Mouse (Mus musculus) v-Abl transformed pro-B cells (cell line): ENCODE data around the gene Gm20538.

Experiments
- in situ Hi-C, 2 experiments: fragments of 400-800 bp; cut with MboI; formaldehyde crosslinking; loops; one replicate each; pipeline ENCODE4 v1.15.1; 2025; ENCODE audit not compliant: unreplicated experiment in 2 of 2

Gene Gm20538

DNA sequence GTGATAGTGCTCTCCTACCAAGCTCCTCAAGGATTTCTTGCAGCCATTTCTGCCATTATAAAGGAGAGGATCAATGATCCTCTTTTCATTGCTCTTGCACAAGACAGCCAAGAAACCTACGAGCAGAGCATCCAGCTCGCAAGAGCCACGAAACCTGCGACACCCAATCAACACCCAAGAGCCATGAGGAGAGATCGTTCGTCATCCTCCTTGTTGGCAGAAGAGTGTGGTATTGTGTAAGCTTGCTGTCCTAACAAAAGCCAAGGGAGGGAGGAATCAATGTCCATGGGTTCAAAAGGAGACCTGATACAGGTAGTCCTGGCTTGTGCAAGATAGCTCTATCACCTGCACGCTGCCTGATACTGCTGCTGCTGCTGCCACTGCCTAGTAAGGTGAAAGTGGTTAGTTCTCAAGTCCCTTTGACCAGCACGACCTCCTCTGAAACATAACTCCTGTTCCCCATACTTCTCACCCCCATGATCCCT, 9.9 kb downstream of the Gm20538 start:
- in situ Hi-C loops: loop anchor here (5.0 to 10.0 kb wide), 2 partner anchors 68 to 180 kb away; no protein-coding TSS in a partner anchor

DNA sequence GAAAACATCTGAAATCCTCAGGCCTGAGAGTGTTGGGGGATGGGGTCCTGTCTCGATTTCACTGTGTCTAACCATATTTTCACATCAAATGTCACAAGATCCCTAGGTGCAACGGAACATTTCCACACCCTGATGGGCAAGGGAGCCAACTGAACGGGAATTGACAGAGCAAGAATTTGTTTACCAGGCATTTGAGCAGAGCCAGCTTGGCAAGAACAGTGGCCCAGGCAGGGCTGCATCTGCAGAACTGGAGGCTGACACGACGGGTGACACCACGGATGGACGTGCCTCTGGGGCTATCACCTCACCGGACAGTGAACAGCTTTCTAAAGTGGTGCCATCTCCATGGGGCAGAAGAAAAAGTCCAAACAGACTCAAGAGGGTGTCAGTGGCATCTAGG, 15.2 kb downstream of the Gm20538 start:
- in situ Hi-C loops: no loop called here

DNA sequence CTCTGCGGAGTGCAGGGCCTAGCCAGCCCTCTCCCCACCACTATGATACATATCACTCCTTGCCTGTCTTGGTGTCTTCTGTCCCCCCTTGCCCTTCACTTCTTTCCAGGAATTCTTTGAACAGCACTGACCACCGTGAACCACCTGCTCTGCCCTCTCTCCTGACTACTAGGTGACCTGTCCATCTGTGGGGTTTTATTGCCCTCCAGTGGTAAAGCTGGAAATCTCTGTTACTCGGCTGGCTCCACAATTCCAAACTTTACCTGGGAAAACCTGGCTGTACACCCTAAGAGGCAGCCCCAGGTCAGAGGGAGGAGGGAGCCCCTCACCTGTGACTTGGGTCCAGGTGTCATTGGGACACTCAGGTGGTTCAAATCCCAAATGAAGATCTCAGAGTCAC, 17.3 kb downstream of the Gm20538 start:
- in situ Hi-C loops: no loop called here

DNA sequence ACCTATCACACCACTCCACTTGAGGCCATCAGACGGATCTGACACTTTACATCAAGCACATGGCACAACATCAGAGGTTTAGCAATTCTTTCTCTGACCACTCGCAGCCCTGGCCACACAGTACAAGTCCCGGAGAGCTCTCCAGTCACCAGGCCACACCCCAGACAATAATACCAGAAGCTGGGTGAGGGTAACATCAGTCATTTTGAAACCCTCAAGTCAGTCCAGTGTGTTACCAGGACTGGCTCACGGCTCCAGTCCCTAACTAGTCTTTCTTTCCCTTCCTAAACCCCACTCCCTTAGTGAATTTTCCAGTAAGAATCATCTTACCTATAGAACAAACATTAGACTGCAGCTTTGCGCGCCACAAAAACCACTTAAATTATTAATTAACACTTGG, 22.6 kb downstream of the Gm20538 start:
- in situ Hi-C loops: no loop called here

DNA sequence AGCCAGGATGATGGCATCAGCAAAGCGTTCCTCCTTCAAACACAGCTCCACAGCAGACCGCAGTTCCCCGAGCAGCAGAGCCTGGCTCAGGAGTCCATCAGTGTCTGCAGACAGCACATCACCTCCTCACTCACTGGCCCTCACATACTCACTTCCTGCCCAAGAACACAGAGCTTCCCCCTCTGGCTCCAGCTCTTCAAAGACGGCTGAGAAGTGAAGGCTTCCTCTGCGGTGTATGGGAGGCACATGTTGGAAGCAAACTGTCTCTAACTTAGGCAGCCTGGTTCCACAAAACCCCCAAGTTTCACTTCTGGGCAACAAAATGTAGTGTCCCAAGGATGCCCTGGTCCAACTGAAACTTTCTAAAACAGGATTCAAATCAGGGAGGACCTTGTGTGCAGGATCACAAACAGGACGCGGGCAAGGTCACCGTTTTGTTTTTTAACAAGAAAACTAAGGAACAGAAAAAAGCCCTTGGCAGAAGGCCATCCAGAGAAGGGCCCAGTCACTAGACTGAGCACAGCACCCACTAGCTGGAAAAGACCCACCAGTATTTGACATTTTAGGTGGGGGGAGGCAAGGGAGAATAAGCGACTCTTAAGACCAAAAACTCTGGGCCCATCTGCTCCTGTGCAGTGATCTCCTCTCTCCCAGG, 27.0 kb downstream of the Gm20538 start:
- in situ Hi-C loops: no loop called here

DNA sequence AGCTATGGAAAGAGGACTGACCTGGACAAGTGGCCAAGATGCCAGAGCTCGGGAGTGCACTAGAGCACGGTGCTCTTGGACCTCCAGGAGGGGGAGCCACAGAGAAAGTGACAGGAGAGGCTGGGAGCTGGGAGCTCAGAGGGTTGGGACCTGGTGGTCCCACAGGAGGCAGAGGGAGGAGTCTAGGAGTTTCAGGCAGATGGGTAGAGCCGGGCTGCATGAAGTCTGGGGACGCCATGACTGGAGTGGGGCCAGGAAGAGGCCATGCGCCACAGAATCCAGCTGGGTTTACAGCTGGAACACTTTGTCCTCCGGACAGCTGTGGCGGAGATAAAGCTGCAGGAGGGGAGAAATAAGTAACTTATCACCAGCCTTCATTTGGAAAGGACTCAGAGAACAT, 33.5 kb downstream of the Gm20538 start:
- in situ Hi-C loops: no loop called here

DNA sequence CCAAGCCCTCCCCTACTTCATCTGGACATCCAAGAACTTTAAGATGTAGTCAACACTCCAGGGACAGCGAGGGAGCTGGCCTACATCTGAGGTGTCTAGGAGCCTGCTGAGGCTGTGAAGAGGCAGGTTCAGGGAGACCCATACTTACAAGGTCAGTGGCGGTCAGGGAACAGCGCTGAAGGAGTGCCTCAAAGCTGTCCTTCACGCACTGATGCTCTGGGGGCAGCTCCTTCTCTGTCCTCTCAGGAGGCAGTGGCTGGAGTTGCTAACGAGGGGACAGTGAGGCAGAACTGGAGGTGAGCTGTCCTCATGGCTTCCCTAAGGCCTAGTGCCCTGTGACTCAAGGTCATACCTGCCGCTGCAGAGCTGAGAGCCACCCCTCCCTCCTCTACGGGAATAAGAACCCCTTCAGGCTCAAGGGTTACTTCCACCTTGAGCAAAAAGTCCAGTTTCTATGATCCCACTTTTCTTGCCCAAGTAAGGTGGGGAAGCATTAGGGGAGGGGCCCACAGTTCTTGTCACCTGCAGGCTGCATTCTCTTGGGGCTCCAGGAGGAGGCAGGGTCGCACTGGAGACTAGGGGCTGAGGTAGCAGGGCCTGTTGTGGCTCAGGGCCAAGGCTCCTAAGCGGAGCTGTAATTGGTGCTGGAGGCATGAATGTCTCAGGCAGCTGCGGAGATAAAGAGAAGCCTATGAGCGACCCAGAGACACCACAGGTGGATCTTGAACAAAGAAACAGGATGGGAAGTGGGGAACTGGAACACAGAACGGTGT, 34.4 kb downstream of the Gm20538 start:
- in situ Hi-C loops: no loop called here

DNA sequence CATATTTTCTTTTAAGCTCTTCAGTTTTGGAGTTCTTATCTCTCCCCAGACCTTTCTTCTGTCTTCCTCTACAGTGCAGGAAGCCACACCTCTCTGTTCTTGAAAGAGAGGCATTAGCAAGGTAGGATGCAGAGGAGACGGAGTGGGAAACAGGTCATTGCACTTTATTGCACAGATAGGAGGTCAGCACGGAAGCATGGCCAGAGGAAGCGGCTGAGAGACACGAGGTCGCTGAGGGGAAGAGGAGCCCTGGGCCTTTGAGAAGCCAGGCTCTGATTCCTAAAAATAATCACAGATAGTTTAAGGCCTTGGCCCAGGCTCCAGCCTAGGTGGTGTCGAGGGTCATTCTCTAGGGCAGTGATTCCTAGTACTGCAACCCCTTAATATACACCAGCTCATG, 36.9 kb downstream of the Gm20538 start:
- in situ Hi-C loops: no loop called here

DNA sequence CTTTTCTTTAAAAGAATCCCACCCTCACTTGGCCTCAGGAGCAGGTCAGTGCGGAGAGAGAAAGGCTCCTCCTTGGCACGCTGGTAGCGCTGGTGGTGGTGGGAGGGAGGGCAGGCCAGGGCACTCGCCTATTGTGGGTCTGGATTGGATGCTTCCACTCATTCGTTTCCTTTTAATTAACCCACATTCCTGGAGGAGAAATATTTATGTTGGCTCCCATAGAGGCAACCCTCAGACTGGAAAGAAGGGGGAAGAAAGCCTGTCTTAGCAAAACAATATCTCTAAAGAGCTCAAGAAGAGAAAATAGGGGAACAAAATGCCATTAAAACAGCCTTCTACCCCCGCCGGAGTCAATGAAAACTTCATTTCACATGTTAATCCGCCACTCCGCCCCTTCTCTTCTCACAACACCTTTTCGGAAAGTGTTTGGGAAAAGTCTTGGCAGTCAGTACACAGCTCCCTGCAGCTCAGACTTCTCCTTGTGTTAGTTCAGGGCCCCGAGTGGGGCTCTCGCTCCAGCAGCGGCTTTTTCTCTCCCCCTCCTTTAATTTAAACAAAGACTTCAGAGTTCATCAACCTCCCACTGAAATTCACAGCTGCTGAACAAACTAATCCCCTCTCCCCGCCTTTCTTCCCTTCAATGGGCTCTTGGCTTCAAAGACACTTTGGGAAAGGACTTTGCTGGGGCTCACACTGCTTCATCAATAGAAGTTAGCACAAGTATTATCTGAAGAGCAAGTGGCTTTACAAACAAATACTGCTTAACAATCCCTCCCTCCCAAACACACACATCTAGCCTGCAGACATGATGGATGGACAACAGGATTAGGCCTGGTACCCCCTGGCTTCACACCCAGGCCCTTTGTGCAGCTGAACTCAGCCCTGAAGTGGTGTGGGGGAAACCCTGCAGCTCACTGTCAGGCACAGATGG, 37.8 kb downstream of the Gm20538 start:
- in situ Hi-C loops: no loop called here

DNA sequence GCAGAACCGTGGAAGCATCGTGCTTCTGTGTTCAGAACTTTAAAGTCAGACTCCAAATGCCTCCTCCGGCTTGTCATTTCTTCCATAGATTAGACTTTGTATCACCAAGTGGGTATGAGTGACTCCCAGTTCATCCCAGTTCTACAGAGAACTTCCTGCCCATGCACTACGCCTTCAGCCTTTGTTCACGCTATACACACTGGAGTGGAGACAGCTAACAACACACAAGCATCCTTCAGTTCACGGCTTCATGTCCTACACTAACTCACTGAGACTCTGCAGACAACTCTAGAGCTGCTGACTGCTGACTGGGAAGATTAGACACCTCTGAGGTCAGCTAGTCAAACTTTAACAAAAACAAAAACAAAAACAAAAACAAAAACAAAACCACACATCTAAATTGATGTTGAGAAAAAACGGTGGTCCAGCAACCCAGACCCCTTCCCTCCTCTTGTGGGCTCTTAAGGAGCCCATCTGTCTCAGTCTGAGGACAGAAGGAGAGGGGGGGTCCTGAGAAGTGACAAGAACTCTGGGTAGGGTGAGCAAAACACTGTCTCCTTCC, 38.6 kb downstream of the Gm20538 start:
- in situ Hi-C loops: no loop called here

DNA sequence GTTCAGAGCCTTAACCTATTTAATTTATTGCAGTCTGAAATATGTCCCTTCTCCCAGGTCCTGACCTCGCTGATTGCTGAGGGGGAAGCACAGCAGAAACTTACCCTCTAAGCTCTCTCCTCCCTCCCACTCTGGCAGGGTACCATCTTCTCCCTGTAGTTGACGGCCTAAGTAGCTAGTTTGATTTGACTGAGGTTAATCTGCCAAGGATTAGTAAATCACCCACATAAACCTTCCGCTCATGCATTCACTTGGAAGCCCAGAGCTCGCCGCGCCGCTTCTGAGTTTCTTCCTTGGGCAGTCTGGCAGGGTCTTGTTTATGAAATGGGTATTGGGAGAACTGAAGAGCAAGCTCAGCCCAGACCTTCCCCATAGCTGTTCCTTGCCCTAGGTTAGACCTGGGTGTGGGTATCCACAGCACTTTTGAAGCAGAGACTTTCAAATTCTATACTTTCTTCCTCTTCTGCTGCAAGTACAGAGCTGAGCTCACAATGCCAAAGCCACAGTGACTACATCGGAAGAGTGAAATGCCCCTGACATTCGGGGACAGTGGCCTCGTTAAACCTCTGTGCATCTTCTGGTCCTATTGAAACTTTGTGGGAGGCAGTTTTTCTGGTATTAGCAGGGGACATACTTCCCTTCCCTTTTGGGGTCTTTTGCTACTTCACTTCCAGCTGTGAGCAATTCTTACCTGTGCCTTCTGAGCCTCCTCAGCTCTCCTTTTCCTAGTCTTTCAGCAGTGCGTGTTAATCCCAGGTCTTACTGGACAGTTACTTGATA, 39.4 kb downstream of the Gm20538 start:
- in situ Hi-C loops: no loop called here

DNA sequence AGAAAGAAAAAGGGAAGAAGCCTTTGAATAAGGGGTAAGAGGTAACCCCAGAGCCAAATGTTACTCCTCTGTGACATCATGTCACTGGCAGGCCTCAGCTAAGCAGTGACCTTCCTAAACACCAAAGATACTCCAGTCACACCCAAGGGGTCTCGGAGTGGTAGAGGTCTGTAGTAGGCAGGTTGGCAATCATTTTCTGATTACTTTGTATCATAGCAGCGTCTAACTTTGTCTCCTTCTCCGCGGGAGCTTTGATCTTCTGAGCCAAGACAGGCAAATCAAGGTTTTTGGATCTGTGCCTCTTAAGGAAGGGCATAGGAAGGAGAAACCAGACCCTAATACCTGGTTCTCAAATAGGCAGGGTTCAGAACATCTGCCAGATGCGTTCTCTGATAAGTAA, 40.0 kb downstream of the Gm20538 start:
- in situ Hi-C loops: no loop called here

DNA sequence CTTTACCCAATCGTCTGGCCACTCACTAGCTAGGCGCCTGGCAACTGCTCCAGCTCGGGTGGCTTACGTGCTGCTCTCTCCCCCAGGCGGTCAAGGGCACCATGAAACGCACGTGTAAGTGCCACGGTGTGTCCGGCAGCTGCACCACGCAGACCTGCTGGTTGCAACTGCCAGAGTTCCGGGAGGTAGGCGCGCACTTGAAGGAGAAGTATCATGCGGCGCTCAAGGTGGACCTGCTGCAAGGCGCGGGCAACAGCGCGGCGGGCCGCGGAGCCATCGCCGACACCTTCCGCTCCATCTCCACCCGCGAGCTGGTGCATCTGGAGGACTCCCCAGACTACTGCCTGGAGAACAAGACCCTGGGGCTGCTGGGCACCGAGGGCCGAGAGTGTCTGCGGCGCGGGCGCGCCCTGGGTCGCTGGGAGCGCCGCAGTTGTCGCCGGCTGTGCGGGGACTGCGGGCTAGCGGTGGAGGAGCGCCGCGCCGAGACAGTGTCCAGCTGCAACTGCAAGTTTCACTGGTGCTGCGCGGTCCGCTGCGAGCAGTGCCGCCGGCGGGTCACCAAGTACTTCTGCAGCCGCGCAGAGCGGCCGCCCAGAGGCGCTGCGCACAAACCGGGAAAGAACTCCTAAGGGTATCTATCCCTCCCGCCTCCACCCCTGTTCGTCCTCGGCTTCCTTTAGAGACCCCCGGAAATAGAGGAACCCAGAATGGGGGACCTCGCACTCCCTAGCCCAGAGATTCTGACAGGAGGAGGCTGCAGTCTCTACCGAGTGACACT, 41.0 kb downstream of the Gm20538 start:
- in situ Hi-C loops: no loop called here

DNA sequence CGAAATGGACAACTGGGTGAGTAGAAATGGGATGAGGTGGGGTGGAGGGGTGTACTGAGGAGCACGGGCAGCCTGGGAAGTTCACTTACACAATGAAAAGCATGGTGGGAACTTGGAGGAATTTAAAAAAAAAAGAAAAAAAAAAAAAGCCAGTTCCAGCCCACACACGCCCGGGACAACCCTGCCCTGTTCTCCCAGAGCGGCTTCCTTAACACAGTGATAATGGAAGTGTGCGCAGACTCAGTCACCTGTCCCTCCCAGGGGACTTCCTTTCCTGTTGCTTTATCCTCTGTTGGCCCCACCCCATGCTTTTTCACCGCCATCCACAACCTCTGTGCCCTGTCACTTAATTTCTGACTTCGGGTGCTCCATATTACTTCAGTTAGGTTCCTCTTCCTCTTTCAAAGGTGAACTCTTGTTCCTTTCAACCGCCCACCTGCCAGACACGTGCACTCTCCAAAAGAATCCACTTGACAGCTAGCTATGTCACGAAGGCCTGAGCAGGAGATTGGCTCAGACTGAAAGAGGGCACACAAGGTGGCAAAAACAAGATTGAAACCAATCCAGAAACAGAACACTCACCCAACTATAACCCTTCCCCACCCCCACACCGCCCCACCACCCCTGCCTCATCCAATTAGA, 42.0 kb downstream of the Gm20538 start:
- in situ Hi-C loops: no loop called here

DNA sequence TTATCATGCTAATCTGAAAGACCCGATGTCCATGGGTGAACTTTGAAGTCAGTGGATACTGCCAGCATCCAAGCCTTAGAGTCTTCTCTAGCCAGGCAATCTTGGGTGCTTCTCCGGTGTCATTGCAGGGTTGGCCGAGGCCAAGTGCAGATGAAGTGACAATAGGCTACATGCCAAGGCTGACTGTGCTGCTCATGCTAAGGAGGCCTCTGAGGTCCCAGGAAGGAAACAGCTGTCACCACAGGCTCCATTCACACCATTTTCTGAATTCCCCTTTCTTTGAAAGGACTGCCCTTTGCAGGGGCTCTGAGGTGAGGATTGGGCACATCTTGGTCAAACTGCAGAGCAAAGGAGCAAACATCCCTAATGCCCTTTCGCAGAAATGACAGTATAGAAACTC, 49.9 kb downstream of the Gm20538 start:
- in situ Hi-C loops: no loop called here

DNA sequence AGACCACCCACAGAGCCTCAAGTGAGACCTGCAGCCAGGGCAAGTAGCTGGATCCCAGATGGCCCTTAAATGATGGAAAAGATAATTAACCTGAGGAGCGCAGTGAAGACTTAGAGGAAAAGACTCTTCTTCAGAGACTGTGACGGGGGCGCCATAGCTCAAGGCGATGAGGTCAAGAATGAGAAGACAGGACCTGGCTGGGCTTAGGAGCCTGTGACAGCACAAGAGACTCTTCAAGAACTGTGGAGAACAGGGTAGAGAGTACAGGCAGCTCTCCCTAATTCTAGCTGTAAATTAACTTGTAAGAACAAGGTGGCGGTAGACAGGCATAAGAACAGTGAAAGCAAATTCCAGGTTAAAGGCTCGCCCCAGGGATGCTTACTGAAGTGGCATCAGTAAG, 50.7 kb downstream of the Gm20538 start:
- in situ Hi-C loops: no loop called here

DNA sequence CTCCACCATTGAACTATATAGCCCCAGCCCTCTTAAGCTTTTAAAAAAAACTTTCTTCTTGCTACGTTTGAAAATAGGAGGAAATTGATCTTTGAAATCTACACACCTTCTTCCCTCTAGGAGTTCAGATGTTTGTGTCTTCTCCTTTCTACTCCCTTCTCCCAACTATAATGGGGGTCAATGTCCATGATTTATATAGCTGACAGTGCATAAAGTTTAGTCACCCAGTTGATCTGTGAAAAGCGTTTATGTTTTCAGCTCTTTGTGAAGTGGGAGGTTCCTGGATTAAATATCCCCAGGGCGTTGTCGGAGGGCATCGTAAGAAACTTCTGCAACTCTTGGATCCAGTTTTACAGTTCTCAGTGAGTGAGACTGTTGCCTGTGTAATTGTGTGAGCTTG, 52.4 kb downstream of the Gm20538 start:
- in situ Hi-C loops: no loop called here

DNA sequence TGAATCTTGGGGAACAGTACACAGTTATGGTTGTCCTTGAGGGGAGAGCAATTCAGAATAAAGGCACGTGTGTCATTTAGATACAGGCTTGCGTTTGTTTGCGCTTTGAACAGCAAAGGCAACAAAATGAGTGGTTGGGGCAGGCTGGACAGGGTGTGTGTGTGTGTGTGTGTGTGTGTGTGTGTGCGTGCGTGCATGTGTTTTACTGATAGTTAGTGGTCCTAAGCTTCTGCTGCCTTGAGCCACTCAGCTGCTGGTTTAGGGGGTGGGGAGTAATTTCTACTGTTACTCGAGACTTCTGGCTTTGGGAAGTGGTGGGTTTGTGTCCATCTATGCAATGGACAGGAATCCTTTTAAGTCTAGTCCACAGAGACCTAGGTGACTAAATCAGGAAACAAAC, 53.7 kb downstream of the Gm20538 start:
- in situ Hi-C loops: loop anchor here in 1 of 2 experiments (25.0 kb wide), 1 partner anchor 388 kb away; no protein-coding TSS in a partner anchor

DNA sequence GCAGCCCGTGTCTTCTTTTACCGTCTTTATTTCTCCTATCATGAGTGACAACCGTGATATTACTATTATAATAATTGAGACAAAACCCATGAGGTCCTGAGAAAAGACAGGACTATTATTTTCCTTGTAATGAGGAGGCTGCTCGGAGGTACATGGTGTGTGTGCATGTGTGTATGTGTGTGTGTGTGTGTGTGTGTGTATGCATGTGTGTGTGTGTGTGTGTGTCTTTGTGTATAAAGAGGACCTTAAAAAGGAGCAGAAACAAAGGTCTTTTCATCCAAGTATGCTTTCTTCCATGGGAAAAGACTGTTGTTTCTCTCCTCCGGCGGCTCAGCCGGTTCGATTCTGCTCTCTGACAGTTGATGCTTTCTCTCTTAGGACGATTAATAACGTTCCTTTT, 55.7 kb downstream of the Gm20538 start:
- in situ Hi-C loops: loop anchor here in 1 of 2 experiments (25.0 kb wide), 1 partner anchor 390 kb away; no protein-coding TSS in a partner anchor
